Mouse (Mus musculus): ENCODE data around the gene Uqcr11. TPM values are rescaled to one million over a fixed set of nuclear protein-coding genes. Genes with fewer than 3 reads are reported as not detected.

Uqcr11 gene
- total RNA-seq, 2 experiments from 2014 or later: 410 to 413 TPM

- no peak for DNase-seq (ENCODE audit: low spot score in 2 of 2)
These were observed 25.1 kb upstream of the Uqcr11 start for GRCm38 (mm10) chr10:80431570-80432386.

DNA sequence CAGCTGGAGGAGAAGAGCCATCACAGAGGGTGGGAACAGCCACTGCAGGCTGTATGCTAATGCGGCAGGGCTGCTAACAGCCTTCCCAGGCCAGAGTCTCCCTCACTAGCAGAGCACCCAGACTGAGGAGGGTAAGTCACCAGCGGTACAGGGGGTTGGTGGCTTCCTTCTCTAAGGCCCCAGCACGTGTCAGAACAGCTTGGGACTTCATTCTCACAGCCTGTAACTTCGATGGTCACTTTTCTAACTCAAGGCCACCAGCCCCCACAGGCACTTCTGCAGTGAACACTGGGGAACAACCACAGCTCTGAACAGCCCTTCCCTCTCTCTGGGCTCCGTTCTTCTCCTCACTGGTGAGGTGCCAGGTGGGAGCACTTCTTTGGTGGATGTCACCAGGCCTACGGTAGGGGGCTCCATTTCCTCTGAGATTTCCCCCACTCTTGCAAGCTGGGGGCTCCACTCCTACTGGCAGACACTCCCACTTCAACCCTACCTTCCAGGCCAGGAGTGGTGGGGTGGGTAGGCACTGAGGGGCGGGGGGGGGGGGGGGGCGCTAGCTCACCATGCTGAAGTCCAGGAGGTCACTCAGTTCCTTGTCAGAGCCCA lies 23.8 kb upstream of the Uqcr11 start:
- no peak for DNase-seq (ENCODE audit: low spot score in 2 of 2)

GRCm38 (mm10) chr10:80429800-80430199 lies 23.2 kb upstream of the Uqcr11 start:
- no peak for DNase-seq (ENCODE audit: low spot score in 2 of 2)

DNA sequence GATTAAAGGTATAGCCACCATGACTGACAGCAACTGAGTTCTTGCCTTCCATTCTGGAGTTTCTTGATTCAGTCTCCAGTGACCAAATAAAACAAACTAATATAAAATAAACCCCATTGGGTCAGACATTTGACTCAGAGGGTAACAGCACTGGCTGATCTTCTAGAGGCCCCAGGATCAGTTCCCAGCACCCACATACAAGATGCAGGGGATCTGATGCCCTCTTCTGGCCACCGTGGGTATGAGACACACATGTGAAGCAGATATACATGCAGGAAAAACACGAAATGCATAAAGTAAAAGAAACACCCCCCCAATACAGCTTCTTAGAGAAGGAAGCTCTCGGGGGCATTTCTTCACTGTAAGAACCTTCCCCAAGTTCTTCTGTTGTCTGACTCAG lies 18.4 kb upstream of the Uqcr11 start:
- no peak for DNase-seq (ENCODE audit: low spot score in 2 of 2)

DNA sequence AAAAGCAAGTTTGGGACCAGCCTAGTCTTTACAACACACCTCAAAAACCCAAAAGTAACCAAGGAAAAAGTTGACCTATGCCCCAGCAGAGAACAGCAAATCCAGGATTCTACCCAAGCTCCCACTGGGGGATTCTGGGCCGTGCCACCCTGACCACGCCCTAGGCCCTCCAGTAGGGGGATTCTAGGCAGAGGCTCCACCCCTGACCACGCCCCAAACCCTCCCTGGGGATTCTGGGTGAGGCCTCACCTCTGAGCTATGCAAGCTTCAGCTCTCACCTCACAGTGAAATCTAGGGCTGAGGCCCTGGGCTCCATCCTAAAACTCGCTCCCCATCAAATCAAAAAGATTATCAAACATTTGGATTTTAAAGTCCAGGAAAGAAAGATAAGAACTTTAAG lies 16.9 kb upstream of the Uqcr11 start:
- DNase-seq (ENCODE audit: low spot score in 2 of 2): no peak

DNA sequence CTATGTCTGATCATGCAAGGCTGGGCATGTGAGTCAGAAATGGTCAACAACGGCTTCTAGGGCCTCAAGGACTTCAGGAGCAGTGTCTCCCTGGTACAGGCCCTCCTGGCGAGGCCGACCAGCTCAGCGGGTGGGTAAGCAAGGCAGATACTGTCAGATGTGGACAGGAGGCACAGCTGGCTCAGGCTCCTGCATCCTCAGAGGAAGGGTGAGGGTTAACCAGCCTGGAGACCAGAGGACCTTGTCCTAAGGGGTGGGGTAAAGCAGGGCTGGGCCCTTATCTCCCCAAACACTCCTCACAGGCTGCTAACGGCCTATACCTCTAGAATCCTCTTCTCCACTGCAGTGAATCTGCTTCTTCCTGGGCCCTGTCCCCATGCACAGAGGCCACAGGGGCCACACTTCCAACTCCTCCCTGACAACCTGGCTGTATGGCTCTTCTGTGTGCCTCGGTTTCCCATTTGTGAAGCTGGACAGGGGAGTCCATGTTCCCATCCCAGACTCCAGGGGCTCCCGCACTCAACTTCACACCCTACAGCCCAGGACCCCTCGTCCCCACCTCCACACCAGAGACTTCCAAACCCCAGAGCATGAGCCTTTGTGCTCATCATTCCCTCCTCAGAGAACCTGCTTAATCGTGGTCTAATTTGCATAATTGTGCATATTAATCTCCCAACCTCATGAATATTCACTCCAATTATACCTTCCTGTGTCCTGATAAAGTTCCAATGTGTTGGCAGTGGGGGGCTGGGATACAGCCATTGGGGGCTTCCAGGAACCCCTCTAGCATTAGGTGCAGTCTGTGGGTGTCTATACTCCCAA lies 15.2 kb upstream of the Uqcr11 start:
- DNase-seq (ENCODE audit: low spot score in 2 of 2): no peak

GRCm38 (mm10) chr10:80421208-80421607 lies 14.6 kb upstream of the Uqcr11 start:
- DNase-seq (ENCODE audit: low spot score in 2 of 2): no peak

DNA sequence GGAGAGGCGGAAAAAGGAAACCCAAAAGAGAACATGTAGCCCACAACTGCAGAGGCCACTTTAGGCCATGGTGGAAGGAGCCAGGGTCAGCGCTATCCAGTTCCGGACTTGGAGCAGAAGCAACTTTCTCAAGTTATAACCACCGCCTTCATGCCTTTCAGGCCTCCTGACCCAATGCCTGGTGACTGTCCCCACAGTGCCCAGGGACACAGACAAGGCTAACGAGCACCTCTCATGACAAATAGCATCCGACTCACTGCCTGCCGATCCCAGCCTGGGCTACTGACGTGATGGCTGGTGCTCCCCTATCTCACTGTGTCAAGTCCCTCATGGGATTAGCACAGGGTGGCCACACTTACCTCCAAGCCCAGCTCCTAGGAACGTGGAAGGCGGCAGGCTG lies 14.1 kb upstream of the Uqcr11 start:
- no peak for DNase-seq (ENCODE audit: low spot score in 2 of 2)

GRCm38 (mm10) chr10:80419419-80419818 lies 12.8 kb upstream of the Uqcr11 start:
- DNase-seq (ENCODE audit: low spot score in 2 of 2): no peak

DNA sequence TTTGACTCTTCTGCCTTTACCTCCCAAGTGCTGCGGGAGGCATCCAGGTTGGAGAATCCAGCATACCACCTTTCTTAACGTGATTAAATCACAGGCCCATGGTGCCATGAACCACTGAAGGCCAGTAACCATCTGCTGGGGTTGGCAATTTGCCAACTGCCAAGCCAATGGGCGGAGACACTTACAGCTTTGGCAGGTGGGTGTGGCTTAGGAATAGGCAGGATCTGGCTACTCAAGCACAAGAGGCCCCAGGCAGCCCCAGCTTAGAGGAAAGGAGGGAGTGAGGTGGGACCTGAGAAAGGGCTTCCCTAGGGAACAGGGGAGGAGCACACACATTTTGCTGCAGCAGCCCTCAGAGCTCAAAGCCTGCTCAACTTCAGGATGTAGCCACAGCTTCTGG lies 11.7 kb upstream of the Uqcr11 start:
- DNase-seq (ENCODE audit: low spot score in 2 of 2): no peak

DNA sequence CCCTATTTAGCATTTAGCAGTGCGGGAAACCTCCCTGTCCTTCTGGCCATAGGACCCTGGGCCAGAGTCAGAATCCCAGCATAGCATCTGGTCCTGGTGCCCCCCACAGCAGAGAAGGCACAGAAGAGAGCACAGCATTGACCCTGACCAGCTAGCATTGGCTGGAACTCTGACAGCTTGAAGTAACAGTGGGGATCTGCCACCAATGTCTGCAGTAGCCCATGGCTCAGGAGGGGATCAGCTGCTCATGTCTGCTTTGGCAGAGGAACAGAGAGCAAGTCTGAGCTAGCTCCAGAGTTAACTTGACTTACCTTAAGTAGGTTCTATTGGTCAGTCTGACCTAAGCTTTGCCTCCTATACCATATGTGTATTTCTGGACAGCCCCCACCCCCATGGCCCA lies 11.2 kb upstream of the Uqcr11 start:
- DNase-seq (ENCODE audit: low spot score in 2 of 2): no peak

GRCm38 (mm10) chr10:80417371-80417770 lies 10.7 kb upstream of the Uqcr11 start:
- no peak for DNase-seq (ENCODE audit: low spot score in 2 of 2)

DNA sequence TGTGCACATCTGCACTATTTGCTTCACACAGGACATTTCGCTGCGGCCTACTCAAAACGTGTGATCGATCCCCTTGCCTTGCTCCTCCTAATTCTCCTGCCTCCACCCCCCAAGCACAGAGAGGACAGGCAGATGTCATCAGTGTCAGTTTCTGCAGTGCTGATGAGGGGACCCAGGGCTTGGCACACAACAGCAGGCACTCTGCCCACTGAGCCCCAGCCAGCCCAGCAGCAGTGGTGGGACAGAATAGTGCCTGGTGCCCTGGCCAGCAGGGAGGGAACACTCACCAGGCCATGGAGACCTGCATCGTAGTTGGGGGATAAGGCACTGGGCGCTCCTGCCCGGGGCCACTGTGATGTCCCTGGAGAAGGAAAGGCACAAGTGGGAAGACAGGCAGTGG lies 8.9 kb upstream of the Uqcr11 start:
- DNase-seq (ENCODE audit: low spot score in 2 of 2): no peak

DNA sequence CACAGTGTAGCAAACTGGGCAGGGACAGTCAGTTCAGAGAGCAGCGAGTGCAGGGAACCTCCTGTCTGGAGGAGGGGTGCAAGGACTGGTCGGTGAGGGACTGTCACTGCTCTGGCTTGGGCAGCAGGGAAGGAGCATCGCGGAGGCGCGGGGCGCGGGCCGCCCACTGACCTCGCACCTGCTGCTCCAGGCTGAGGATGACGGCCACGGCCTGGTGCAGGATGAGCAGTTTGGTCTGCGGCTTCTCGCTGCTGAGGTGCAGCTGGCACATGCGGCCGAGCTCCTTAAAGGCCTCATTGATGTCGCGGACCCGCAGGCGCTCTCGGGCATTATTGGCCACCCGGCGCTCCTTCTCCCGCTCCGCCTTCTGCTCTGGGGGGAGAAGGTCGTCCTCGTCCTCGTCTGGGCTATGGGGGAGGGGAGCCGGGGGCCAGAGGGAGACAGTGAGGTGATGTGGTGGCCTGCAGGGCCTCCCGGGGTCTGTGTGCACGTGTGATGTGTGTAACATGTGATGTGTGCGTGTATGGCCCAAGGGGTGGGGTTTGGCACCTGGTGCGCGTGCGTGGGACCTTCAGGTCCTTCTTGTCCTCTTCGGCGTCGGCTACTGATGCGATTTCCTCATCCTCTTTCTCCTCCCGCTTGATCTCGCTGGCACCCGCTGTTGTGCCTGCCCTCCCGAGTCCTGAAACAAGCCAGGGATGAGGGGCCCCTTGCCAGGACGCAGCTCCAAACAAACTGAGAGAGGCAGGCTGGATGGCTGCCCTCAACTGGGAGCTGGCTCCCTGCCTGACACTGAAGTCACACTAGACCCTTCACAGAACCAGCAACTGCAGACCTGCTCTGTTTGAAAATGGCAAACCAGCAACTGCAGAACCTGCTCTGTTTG lies 6.3 kb upstream of the Uqcr11 start:
- peak; percentile 66 to 86 for DNase-seq (ENCODE audit: low spot score in 2 of 2)

GRCm38 (mm10) chr10:80407924-80408323 lies 1.3 kb upstream of the Uqcr11 start:
- DNase-seq (ENCODE audit: low spot score in 2 of 2): no peak

GRCm38 (mm10) chr10:80405481-80406173 lies 1.0 kb downstream of the Uqcr11 start:
- no peak for DNase-seq (ENCODE audit: low spot score in 2 of 2)

DNA sequence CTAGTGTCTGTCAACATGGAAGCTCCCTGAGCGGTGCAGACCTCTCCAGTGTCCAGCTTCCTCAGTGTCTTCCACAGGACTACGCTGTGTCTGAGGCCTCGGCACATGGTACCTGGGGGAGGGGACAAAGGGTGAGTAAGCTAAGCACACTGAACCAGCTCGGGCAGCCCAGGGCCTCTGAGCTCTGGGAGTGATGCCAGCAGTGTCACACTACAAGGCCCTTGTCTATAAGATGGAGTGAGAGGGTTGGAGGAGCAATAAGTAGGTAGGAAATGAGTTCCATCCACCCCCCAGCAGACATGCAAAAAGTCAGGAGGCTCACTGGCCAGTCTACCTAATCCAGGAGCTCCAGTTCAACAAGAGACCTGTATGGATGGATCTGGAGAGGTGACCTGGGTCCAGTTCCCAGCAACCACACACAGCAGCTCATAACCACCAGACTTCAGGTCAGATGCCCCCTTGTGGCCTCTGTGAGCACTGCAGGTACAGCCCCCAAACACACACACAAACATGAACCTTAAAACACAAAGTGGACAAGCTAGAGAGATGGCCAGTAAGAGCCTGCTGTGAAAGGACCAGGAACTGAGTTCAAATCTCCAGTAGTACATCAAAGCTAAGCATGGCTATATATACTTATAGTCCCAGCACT lies 3.5 kb downstream of the Uqcr11 start:
- DNase-seq (ENCODE audit: low spot score in 2 of 2): no peak

DNA sequence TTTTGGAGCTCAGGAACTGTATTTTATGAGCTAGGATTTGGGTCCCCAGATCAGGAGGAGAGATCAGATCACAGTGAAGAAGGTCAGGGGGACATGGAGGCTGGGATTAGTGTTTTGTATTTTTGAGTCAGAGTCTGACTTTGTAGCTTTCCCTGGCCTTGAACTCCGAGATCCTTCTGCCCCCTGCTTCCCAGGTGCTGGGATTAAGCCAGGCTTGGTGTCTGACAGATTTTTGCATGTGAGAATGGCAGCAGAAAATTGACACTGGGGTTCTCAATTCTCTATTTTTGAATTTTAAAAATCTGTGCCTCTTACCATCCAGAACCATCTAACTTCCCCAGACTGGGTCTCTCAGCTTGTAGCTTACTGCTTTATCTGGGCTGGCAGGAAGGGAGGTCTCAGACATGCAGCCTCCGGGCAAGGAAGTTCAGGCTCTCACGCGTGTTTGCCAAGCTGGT lies 5.9 kb downstream of the Uqcr11 start:
- no peak for DNase-seq (ENCODE audit: low spot score in 2 of 2)

DNA sequence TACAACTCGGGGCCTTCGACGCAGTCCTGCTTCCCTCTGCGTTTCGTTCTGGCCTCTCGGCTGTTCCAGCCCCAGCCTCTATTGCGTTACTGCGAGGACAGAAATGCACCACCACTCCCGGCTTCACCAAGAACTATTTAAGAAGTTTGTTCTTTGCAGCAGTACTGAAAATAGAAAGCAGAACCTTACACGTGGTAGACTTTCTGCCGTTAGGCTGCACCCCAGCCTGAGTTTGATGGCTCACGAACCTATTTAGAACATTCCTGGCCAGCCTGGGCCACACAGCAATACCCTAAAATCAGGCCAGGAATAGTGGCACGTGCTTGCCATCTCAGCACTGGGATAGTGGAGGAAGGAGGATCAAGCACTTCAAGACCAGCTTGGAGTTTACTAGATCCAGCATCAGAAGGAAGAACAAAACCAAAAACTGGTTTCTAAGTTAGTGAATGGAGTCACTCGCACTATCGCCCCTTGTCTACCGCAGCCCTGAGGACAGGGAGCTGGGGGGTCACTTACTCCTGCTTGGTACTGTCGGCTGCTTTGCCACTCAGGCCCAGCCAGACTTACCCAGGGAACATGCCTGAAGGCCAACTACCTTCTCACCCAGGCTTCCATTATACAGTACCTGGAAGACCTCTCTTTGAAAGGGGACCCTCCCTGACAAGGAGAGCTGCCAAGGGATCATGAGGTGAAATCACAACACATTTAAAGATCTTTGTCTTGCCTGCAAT lies 6.5 kb downstream of the Uqcr11 start:
- no peak for DNase-seq (ENCODE audit: low spot score in 2 of 2)
